Mouse (Mus musculus) C2C12 (cell line): ENCODE measurements around the gene Mbd3. TPM values are rescaled to one million over a fixed set of nuclear protein-coding genes. Genes with fewer than 3 reads are reported as not detected.
A peak's percentile ranks its signal among the peaks of the same experiment; 100 is the strongest.

Experiments
- H3K27me3 ChIP-seq: one replicate; pipeline ENCODE4 v1.6.1; 2011; ENCODE audit not compliant: control insufficient read depth, insufficient read depth, insufficient read length
- H3K36me3 ChIP-seq: one replicate; pipeline ENCODE4 v1.6.1; 2011; ENCODE audit not compliant: control insufficient read depth, insufficient read depth
- H3K4me3 ChIP-seq: one replicate; pipeline ENCODE4 v1.5.1; 2011; ENCODE audit warnings: mild to moderate bottlenecking, control low read depth; ENCODE audit not compliant: poor library complexity, insufficient read depth, severe bottlenecking
- H3K79me2 ChIP-seq: one replicate; pipeline ENCODE4 v1.6.1; 2011; ENCODE audit not compliant: control insufficient read depth, insufficient read depth
- H3K79me3 ChIP-seq: one replicate; pipeline ENCODE4 v1.6.1; 2011; ENCODE audit warnings: low read depth, control low read depth
- H3ac ChIP-seq: one replicate; pipeline ENCODE3; 2011; ENCODE audit warnings: low read depth; ENCODE audit not compliant: control insufficient read depth, insufficient read length
- CEBPB ChIP-seq: IDR thresholded peaks from one replicate; pipeline ENCODE4 v1.6.1; 2011; ENCODE audit warnings: low read depth, mild to moderate bottlenecking, control low read depth, moderate library complexity
- CTCF ChIP-seq: IDR thresholded peaks from one replicate; pipeline ENCODE4 v1.5.1; 2011; ENCODE audit not compliant: control insufficient read depth, insufficient read depth, insufficient read length
- FOSL1 ChIP-seq: IDR thresholded peaks from one replicate; pipeline ENCODE4 v1.8.0; 2011; ENCODE audit warnings: mild to moderate bottlenecking, low read length; ENCODE audit not compliant: poor library complexity, insufficient read depth, severe bottlenecking
- MAX ChIP-seq: IDR thresholded peaks from one replicate; pipeline ENCODE4 v1.6.1; 2011; ENCODE audit warnings: mild to moderate bottlenecking, control low read depth
- MYOD1 ChIP-seq: IDR thresholded peaks from one replicate; pipeline ENCODE4 v1.6.1; 2011; ENCODE audit warnings: low read depth; ENCODE audit not compliant: control insufficient read depth, insufficient read length
- MYOG ChIP-seq: IDR thresholded peaks from one replicate; pipeline ENCODE4 v1.6.1; 2011; ENCODE audit not compliant: control insufficient read depth, insufficient read length; ENCODE audit errors: extremely low read depth
- USF1 ChIP-seq: IDR thresholded peaks from one replicate; pipeline ENCODE4 v1.6.1; 2011; ENCODE audit warnings: low read depth, mild to moderate bottlenecking, control low read depth, moderate library complexity
- polyA plus RNA-seq: library from polyadenylated mRNA; unstranded; fragments of >200 nt; fragmentation: generic; extraction: Trizol; gene quantifications from one replicate; pipeline ENCODE4 v1.2.1, GENCODE M21; 2012; ENCODE audit warnings: missing spikeins

The Mbd3 gene
- polyA plus RNA-seq, 1 experiment, result 326 TPM

DNA sequence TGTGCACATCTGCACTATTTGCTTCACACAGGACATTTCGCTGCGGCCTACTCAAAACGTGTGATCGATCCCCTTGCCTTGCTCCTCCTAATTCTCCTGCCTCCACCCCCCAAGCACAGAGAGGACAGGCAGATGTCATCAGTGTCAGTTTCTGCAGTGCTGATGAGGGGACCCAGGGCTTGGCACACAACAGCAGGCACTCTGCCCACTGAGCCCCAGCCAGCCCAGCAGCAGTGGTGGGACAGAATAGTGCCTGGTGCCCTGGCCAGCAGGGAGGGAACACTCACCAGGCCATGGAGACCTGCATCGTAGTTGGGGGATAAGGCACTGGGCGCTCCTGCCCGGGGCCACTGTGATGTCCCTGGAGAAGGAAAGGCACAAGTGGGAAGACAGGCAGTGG lies 16.2 kb upstream of the Mbd3 start:
- Histone ChIP-seq H3K79me3 (no peaks in the 10 kb centered on the region), H3K27me3 (no peaks in the 10 kb centered on the region), H3K4me3 (no peak overlapping the region)

DNA sequence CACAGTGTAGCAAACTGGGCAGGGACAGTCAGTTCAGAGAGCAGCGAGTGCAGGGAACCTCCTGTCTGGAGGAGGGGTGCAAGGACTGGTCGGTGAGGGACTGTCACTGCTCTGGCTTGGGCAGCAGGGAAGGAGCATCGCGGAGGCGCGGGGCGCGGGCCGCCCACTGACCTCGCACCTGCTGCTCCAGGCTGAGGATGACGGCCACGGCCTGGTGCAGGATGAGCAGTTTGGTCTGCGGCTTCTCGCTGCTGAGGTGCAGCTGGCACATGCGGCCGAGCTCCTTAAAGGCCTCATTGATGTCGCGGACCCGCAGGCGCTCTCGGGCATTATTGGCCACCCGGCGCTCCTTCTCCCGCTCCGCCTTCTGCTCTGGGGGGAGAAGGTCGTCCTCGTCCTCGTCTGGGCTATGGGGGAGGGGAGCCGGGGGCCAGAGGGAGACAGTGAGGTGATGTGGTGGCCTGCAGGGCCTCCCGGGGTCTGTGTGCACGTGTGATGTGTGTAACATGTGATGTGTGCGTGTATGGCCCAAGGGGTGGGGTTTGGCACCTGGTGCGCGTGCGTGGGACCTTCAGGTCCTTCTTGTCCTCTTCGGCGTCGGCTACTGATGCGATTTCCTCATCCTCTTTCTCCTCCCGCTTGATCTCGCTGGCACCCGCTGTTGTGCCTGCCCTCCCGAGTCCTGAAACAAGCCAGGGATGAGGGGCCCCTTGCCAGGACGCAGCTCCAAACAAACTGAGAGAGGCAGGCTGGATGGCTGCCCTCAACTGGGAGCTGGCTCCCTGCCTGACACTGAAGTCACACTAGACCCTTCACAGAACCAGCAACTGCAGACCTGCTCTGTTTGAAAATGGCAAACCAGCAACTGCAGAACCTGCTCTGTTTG lies 13.5 kb upstream of the Mbd3 start:
- Histone ChIP-seq H3K27me3 (no peaks in the 10 kb centered on the region), H3K36me3 (peaks cover 77% of the 10 kb centered on the region), H3K79me3 (no peaks in the 10 kb centered on the region), H3ac (no peak overlapping the region), H3K4me3 (no peak overlapping the region), H3K79me2 (no peaks in the 10 kb centered on the region)
- TF ChIP-seq MAX, result no peak
- TF ChIP-seq USF1, result no peak
- TF ChIP-seq CEBPB, result no peak
- no peak for TF ChIP-seq MYOD1
- no peak for TF ChIP-seq FOSL1
- TF ChIP-seq CTCF, result no peak
- TF ChIP-seq MYOG, result no peak

More for the DNA sequence above, 16.2 kb upstream of the Mbd3 start:
- Histone ChIP-seq H3K79me2 (no peaks in the 10 kb centered on the region), H3K36me3 (peaks cover 93% of the 10 kb centered on the region), H3ac (no peak overlapping the region)
- no peak for TF ChIP-seq USF1

- Histone ChIP-seq H3K4me3 (no peak overlapping the region), H3ac (no peak overlapping the region), H3K79me3 (peaks cover 29% of the 10 kb centered on the region), H3K27me3 (no peaks in the 10 kb centered on the region), H3K79me2 (peaks cover 35% of the 10 kb centered on the region), H3K36me3 (peaks cover 47% of the 10 kb centered on the region)
- TF ChIP-seq MAX (no peak), MYOD1 (no peak), CTCF (no peak), USF1 (no peak), FOSL1 (no peak), CEBPB (no peak), MYOG (no peak)
Measured at GRCm38 (mm10) chr10:80407924-80408323, 8.6 kb upstream of the Mbd3 start.

GRCm38 (mm10) chr10:80406684-80407501 lies 7.5 kb upstream of the Mbd3 start, which contains the start of gene Uqcr11:
Uqcr11 (minus strand) TSS chr10:80406830.
- Histone ChIP-seq H3K79me3 (peaks cover 29% of the 10 kb centered on the region), H3ac (peak within 1 kb of the TSS; percentile 94), H3K79me2 (peaks cover 35% of the 10 kb centered on the region), H3K4me3 (peak within 1 kb of the TSS; percentile 71), H3K27me3 (no peaks in the 10 kb centered on the region), H3K36me3 (peaks cover 48% of the 10 kb centered on the region)
- no peak for TF ChIP-seq CTCF
- TF ChIP-seq MYOD1, result no peak
- TF ChIP-seq MYOG, result no peak
- no peak for TF ChIP-seq FOSL1
- TF ChIP-seq CEBPB, result no peak
- TF ChIP-seq MAX, result no peak
- no peak for TF ChIP-seq USF1

- H3ac ChIP-seq, result peak overlapping the region; percentile 94
- peaks cover 29% of the 10 kb centered on the region for H3K79me3 ChIP-seq
- peaks cover 40% of the 10 kb centered on the region for H3K36me3 ChIP-seq
- H3K27me3 ChIP-seq, result no peaks in the 10 kb centered on the region
- H3K79me2 ChIP-seq, result peaks cover 35% of the 10 kb centered on the region
- peak overlapping the region; percentile 71 for H3K4me3 ChIP-seq
- TF ChIP-seq CEBPB (no peak), MYOD1 (no peak), FOSL1 (no peak), MYOG (no peak), MAX (no peak), USF1 (no peak), CTCF (no peak)
Measured at GRCm38 (mm10) chr10:80405481-80406173, 6.3 kb upstream of the Mbd3 start.
